Mouse (Mus musculus) ES-Bruce4 (cell line): ENCODE measurements around the gene Pfkm. TPM values are rescaled to one million over a fixed set of nuclear protein-coding genes. Genes with fewer than 3 reads are reported as not detected.

Experiments used
- H3K27ac ChIP-seq: 2 replicates; pipeline ENCODE4 v1.5.1; 2012; ENCODE audit warnings: low read length, inconsistent platforms; ENCODE audit not compliant: insufficient read depth
- H3K27me3 ChIP-seq: 2 replicates; pipeline ENCODE4 v1.6.1; 2012; ENCODE audit warnings: mild to moderate bottlenecking, low read length, inconsistent platforms; ENCODE audit not compliant: control insufficient read depth, poor library complexity, insufficient read depth, severe bottlenecking
- H3K36me3 ChIP-seq: 2 replicates; pipeline ENCODE4 v1.6.1; 2012; ENCODE audit warnings: inconsistent platforms, mild to moderate bottlenecking, low read length, moderate library complexity; ENCODE audit not compliant: control insufficient read depth, poor library complexity, insufficient read depth, severe bottlenecking
- H3K4me1 ChIP-seq: one replicate; pipeline ENCODE4 v1.8.1; 2011; ENCODE audit warnings: low read length; ENCODE audit not compliant: control insufficient read depth, insufficient read depth
- H3K4me3 ChIP-seq: 2 replicates; pipeline ENCODE4 v1.5.1; 2011; ENCODE audit warnings: low read depth, mild to moderate bottlenecking, low read length
- H3K9ac ChIP-seq: 2 replicates; pipeline ENCODE4 v1.6.1; 2012; ENCODE audit warnings: low read depth, mild to moderate bottlenecking, inconsistent platforms; ENCODE audit not compliant: poor library complexity, severe bottlenecking
- H3K9me3 ChIP-seq: replicated peaks from 2 replicates; pipeline ENCODE4 v1.6.1; 2012; ENCODE audit warnings: mild to moderate bottlenecking, low read length, inconsistent platforms; ENCODE audit not compliant: control insufficient read depth, poor library complexity, insufficient read depth, severe bottlenecking
- CTCF ChIP-seq: IDR thresholded peaks from one replicate; pipeline ENCODE4 v1.8.1; 2011; ENCODE audit warnings: low read depth, low read length
- EP300 ChIP-seq: IDR thresholded peaks from 2 replicates; pipeline ENCODE4 v1.6.1; 2011; ENCODE audit warnings: low read depth, low read length; ENCODE audit not compliant: insufficient read depth
- POLR2A ChIP-seq: IDR thresholded peaks from one replicate; pipeline ENCODE4 v1.8.1; 2011; ENCODE audit warnings: low read length; ENCODE audit not compliant: insufficient read depth
- polyA plus RNA-seq: library from polyadenylated mRNA; stranded (reverse); fragments of >200 nt; gene quantifications from 2 replicates; pipeline ENCODE4 v1.2.4, GENCODE M21; 2011; ENCODE audit warnings: low read depth; ENCODE audit not compliant: missing spikeins, insufficient read depth, insufficient read length

Gene Pfkm
- 39.8 and 42.8 TPM in 2 replicates for polyA plus RNA-seq

GRCm38 (mm10) chr15:98092372-98093120, at the start of gene Pfkm:
Gene Pfkm (plus strand): TSS chr15:98092589.
- H3K9me3 ChIP-seq = no peaks in the 10 kb centered on the region
- peak within 1 kb of the TSS; percentile 82 for H3K4me3 ChIP-seq
- H3K27ac ChIP-seq = peak within 1 kb of the TSS; percentile 69
- H3K4me1 ChIP-seq = no peaks in the 10 kb centered on the region
- peak within 1 kb of the TSS; percentile 92 for H3K9ac ChIP-seq
- H3K27me3 ChIP-seq = no peaks in the 10 kb centered on the region
- no peak for TF ChIP-seq CTCF
- TF ChIP-seq POLR2A = peak; percentile 6
- TF ChIP-seq EP300 = no peak
- H3K36me3 ChIP-seq = peaks cover 10% of the 10 kb centered on the region

- H3K4me3 ChIP-seq = no peak overlapping the region
- H3K4me1 ChIP-seq = no peaks in the 10 kb centered on the region
- no peaks in the 10 kb centered on the region for H3K27me3 ChIP-seq
- no peaks in the 10 kb centered on the region for H3K9me3 ChIP-seq
- H3K9ac ChIP-seq = no peak overlapping the region
- TF ChIP-seq EP300 = no peak
- TF ChIP-seq POLR2A = no peak
- no peak for TF ChIP-seq CTCF
- H3K27ac ChIP-seq = no peak overlapping the region
- peaks cover 52% of the 10 kb centered on the region for H3K36me3 ChIP-seq
Measured at GRCm38 (mm10) chr15:98043967-98044366, 48.4 kb upstream of the Pfkm start.

- Histone ChIP-seq H3K27me3 (no peaks in the 10 kb centered on the region), H3K9ac (no peak overlapping the region), H3K27ac (no peak overlapping the region), H3K36me3 (peaks cover 51% of the 10 kb centered on the region), H3K4me3 (no peak overlapping the region), H3K4me1 (no peaks in the 10 kb centered on the region), H3K9me3 (no peaks in the 10 kb centered on the region)
- no peak for TF ChIP-seq POLR2A
- peak; percentile 25 for TF ChIP-seq CTCF
- TF ChIP-seq EP300 = no peak
Measured at GRCm38 (mm10) chr15:98044387-98044786, 48.0 kb upstream of the Pfkm start.

GRCm38 (mm10) chr15:98048918-98049700, 43.3 kb upstream of the Pfkm start:
- Histone ChIP-seq H3K27me3 (no peaks in the 10 kb centered on the region), H3K9ac (no peak overlapping the region), H3K4me3 (no peak overlapping the region), H3K27ac (no peak overlapping the region), H3K9me3 (no peaks in the 10 kb centered on the region), H3K36me3 (peaks cover 45% of the 10 kb centered on the region), H3K4me1 (no peaks in the 10 kb centered on the region)
- TF ChIP-seq POLR2A (no peak), CTCF (no peak), EP300 (no peak)

GRCm38 (mm10) chr15:98051685-98052084, 40.7 kb upstream of the Pfkm start:
- no peak overlapping the region for H3K27ac ChIP-seq
- H3K9me3 ChIP-seq = no peaks in the 10 kb centered on the region
- H3K9ac ChIP-seq = no peak overlapping the region
- TF ChIP-seq CTCF = no peak
- no peak for TF ChIP-seq EP300
- no peak for TF ChIP-seq POLR2A
- peaks cover 27% of the 10 kb centered on the region for H3K36me3 ChIP-seq
- no peaks in the 10 kb centered on the region for H3K4me1 ChIP-seq
- H3K4me3 ChIP-seq = no peak overlapping the region
- H3K27me3 ChIP-seq = no peaks in the 10 kb centered on the region

GRCm38 (mm10) chr15:98055246-98055645, 37.1 kb upstream of the Pfkm start:
- H3K36me3 ChIP-seq = peaks cover 34% of the 10 kb centered on the region
- H3K9me3 ChIP-seq = no peaks in the 10 kb centered on the region
- no peaks in the 10 kb centered on the region for H3K4me1 ChIP-seq
- H3K27me3 ChIP-seq = no peaks in the 10 kb centered on the region
- H3K4me3 ChIP-seq = no peak overlapping the region
- TF ChIP-seq EP300 = no peak
- peak; percentile 55 for TF ChIP-seq CTCF
- no peak for TF ChIP-seq POLR2A
- no peak overlapping the region for H3K27ac ChIP-seq
- H3K9ac ChIP-seq = no peak overlapping the region
